34 mouse cellular contexts compared by ENCODE assay signal in genomic region chr5:89071957-89072356, GRCm38 (mm10).
"Had no signal": no experiment of that assay in that cellular context is flagged by ENCODE, and none has a peak within 500 bp of the region (broad histone marks: within the 10 kb centered on the region; RNA-seq: fewer than 3 reads in every experiment).

No protein-coding gene starts in this region.

- H3K9ac ChIP-seq: heart, embryonic 12.5 days; heart, embryonic 13.5 days; heart, embryonic 15.5 days; hindbrain, embryonic 12.5 days; hindbrain, embryonic 13.5 days; hindbrain, embryonic 14.5 days; hindbrain, embryonic 15.5 days; kidney, embryonic 15.5 days had no signal

- H3K4me1 ChIP-seq: heart, embryonic 10.5 days; heart, embryonic 12.5 days; heart, embryonic 13.5 days; heart, embryonic 15.5 days; hindbrain, embryonic 10.5 days; hindbrain, embryonic 12.5 days; hindbrain, embryonic 13.5 days; hindbrain, embryonic 15.5 days; kidney, embryonic 15.5 days had no signal

- H3K9me3 ChIP-seq: heart, embryonic 10.5 days; heart, embryonic 12.5 days; heart, embryonic 13.5 days; heart, embryonic 15.5 days; hindbrain, embryonic 10.5 days; hindbrain, embryonic 12.5 days; hindbrain, embryonic 13.5 days; hindbrain, embryonic 15.5 days; kidney, embryonic 15.5 days had no signal

- H3K27ac ChIP-seq: heart, adult 2 months; heart, embryonic 10.5 days; heart, embryonic 13.5 days; heart, embryonic 15.5 days; hindbrain, embryonic 10.5 days; hindbrain, embryonic 12.5 days; hindbrain, embryonic 13.5 days; hindbrain, embryonic 14.5 days; hindbrain, embryonic 15.5 days; hindbrain, postnatal 0 days; kidney, embryonic 15.5 days; kidney, postnatal 0 days; layer of hippocampus, adult 2 months had no signal

- DNase-seq: heart, adult 18-20 months; heart, adult 2 months; heart, postnatal 10 days; heart, postnatal 14 days; heart, postnatal 36 days; heart, postnatal 4 days; kidney, adult 11 months; kidney, adult 18-20 months; kidney, adult 2 months; kidney, adult 8-10 months; kidney, adult 9 months; kidney, postnatal 10 days; kidney, postnatal 14 days; kidney, postnatal 25 days; kidney, postnatal 36 days; kidney, postnatal 4 days; layer of hippocampus, adult 9-11 months; layer of hippocampus, postnatal 36 days had no signal

- H3K36me3 ChIP-seq: heart, embryonic 10.5 days; heart, embryonic 12.5 days; heart, embryonic 13.5 days; heart, embryonic 15.5 days; hindbrain, embryonic 10.5 days; hindbrain, embryonic 12.5 days; hindbrain, embryonic 13.5 days; hindbrain, embryonic 15.5 days; kidney, embryonic 15.5 days had no signal

- ATAC-seq: hindbrain, embryonic 16.5 days; hindbrain, postnatal 0 days; inflammation-experienced regulatory T-cells, adult 6 months had no signal

- H3K4me3 ChIP-seq: heart, adult 2 months; heart, embryonic 10.5 days; heart, embryonic 12.5 days; heart, embryonic 13.5 days; heart, embryonic 15.5 days; hindbrain, embryonic 10.5 days; hindbrain, embryonic 12.5 days; hindbrain, embryonic 13.5 days; hindbrain, embryonic 15.5 days; kidney, embryonic 15.5 days; layer of hippocampus, adult 2 months had no signal

- H3K4me2 ChIP-seq: heart, embryonic 11.5 days; heart, embryonic 12.5 days; heart, embryonic 13.5 days; heart, embryonic 15.5 days; hindbrain, embryonic 12.5 days; hindbrain, embryonic 13.5 days; hindbrain, embryonic 14.5 days; hindbrain, embryonic 15.5 days; kidney, embryonic 15.5 days had no signal

- H3K27me3 ChIP-seq: heart, embryonic 12.5 days; heart, embryonic 13.5 days; heart, embryonic 15.5 days; hindbrain, embryonic 12.5 days; hindbrain, embryonic 13.5 days; hindbrain, embryonic 15.5 days; kidney, embryonic 15.5 days had no signal
